Mouse (Mus musculus): ENCODE measurements around the gene Ccdc93.

GRCm38 (mm10) chr1:121497093-121497492 lies 66.2 kb downstream of the Ccdc93 start:
- no peak for TF ChIP-seq TAL1 (IDR thresholded peaks at IDR 0.05; ENCODE audit: low read length)
- TF ChIP-seq GATA1 (IDR thresholded peaks at IDR 0.05; ENCODE audit: low read length) = no peak
